Mouse (Mus musculus) CH12.LX (cell line): ENCODE results near the gene Prr5. TPM values are rescaled to one million over a fixed set of nuclear protein-coding genes. Genes with fewer than 3 reads are reported as not detected.

Source experiments
- DNase-seq: peaks from one replicate; pipeline ENCODE4 v3.0.0-alpha.2; 2013; ENCODE audit errors: extremely low read depth
- H3K27ac ChIP-seq: 2 replicates; pipeline ENCODE4 v1.5.1; 2012; ENCODE audit warnings: low read depth, mild to moderate bottlenecking, control low read depth, moderate library complexity; ENCODE audit not compliant: insufficient read depth
- H3K27me3 ChIP-seq: replicated peaks from 2 replicates; pipeline ENCODE3; 2012; ENCODE audit warnings: inconsistent platforms
- H3K36me3 ChIP-seq, 2 experiments: replicated peaks in 1 of 2; 2 replicates each; pipeline versions ENCODE3 to v1.6.1; 2012; ENCODE audit warnings: inconsistent platforms in 1 of 2, low read length in 1 of 2, mild to moderate bottlenecking in 1 of 2, mixed read lengths in 1 of 2, moderate library complexity in 1 of 2; ENCODE audit not compliant: control insufficient read depth in 1 of 2, insufficient read depth in 1 of 2
- H3K4me1 ChIP-seq, 2 experiments: 2 replicates each; pipeline ENCODE4 v1.6.1; 2012; ENCODE audit warnings: inconsistent platforms in 1 of 2, moderate library complexity in 1 of 2; ENCODE audit not compliant: insufficient read depth in 2 of 2, control insufficient read depth in 1 of 2
- H3K4me2 ChIP-seq: 2 replicates; pipeline ENCODE4 v1.6.1; 2012; ENCODE audit warnings: low read depth, mild to moderate bottlenecking, control low read depth; ENCODE audit not compliant: poor library complexity, insufficient read depth, severe bottlenecking
- H3K4me3 ChIP-seq, 3 experiments: fragments of 150-350 bp in 1 of 3; sonication (generic) in 1 of 3; replicated peaks in 1 of 3; 2 replicates each; pipeline versions ENCODE3 to v1.5.1; 2011 to 2012; ENCODE audit warnings: low read depth in 2 of 3, low read length in 2 of 3, mild to moderate bottlenecking in 2 of 3, moderate library complexity in 2 of 3, control low read depth in 1 of 3, improper control_type of control experiment in 1 of 3, inconsistent platforms in 1 of 3, mixed read lengths in 1 of 3; ENCODE audit not compliant: poor library complexity in 1 of 3
- H3K79me2 ChIP-seq: replicated peaks from 2 replicates; pipeline ENCODE4 v1.6.1; 2012; ENCODE audit warnings: mild to moderate bottlenecking, moderate library complexity; ENCODE audit not compliant: control insufficient read depth, poor library complexity, insufficient read depth, severe bottlenecking; ENCODE audit errors: extremely low read depth
- H3K9ac ChIP-seq: 2 replicates; pipeline ENCODE4 v1.6.1; 2012; ENCODE audit warnings: low read depth, mild to moderate bottlenecking, control low read depth, moderate library complexity; ENCODE audit not compliant: insufficient read depth
- H3K9me3 ChIP-seq: replicated peaks from 2 replicates; pipeline ENCODE3; 2012; ENCODE audit warnings: low read length, inconsistent platforms, mixed read lengths
- BHLHE40 ChIP-seq: IDR thresholded peaks from 2 replicates; pipeline ENCODE4 v1.6.1; 2011; ENCODE audit warnings: mild to moderate bottlenecking, low read depth, low read length, improper control_type of control experiment
- CHD1 ChIP-seq: IDR thresholded peaks from 2 replicates; pipeline ENCODE4 v1.6.1; 2012; ENCODE audit warnings: low read depth, low read length, improper control_type of control experiment, inconsistent platforms
- CTCF ChIP-seq, 2 experiments: IDR thresholded peaks in 1 of 2; conservative IDR thresholded peaks in 1 of 2; 2 replicates each; pipeline ENCODE4 v1.5.1; 2011 to 2012; ENCODE audit warnings: low read depth in 2 of 2, low read length in 2 of 2, improper control_type of control experiment in 1 of 2, inconsistent platforms in 1 of 2, mild to moderate bottlenecking in 1 of 2, moderate library complexity in 1 of 2
- E2F4 ChIP-seq: IDR thresholded peaks from 2 replicates; pipeline ENCODE4 v1.6.1; 2011; ENCODE audit warnings: low read depth, low read length, improper control_type of control experiment; ENCODE audit not compliant: insufficient replicate concordance
- ELF1 ChIP-seq: IDR thresholded peaks from 2 replicates; pipeline ENCODE4 v1.6.1; 2014; ENCODE audit warnings: low read depth, mild to moderate bottlenecking, inconsistent platforms, low read length, improper control_type of control experiment
- EP300 ChIP-seq: IDR thresholded peaks from 2 replicates; pipeline ENCODE4 v1.6.1; 2011; ENCODE audit warnings: low read length, improper control_type of control experiment
- GABPA ChIP-seq: IDR thresholded peaks from 2 replicates; pipeline ENCODE4 v1.6.1; 2012; ENCODE audit warnings: low read depth, low read length, improper control_type of control experiment, inconsistent platforms; ENCODE audit not compliant: insufficient replicate concordance
- MAZ ChIP-seq: IDR thresholded peaks from 2 replicates; pipeline ENCODE4 v1.6.1; 2012; ENCODE audit warnings: low read depth, mild to moderate bottlenecking, inconsistent platforms, low read length, improper control_type of control experiment, moderate library complexity
- NELFE ChIP-seq: IDR thresholded peaks from 2 replicates; pipeline ENCODE4 v1.6.1; 2011; ENCODE audit warnings: low read depth, low read length, improper control_type of control experiment
- RAD21 ChIP-seq: IDR thresholded peaks from 2 replicates; pipeline ENCODE4 v1.6.1; 2011; ENCODE audit warnings: low read depth, mild to moderate bottlenecking, low read length, improper control_type of control experiment, moderate library complexity
- RCOR1 ChIP-seq: conservative IDR thresholded peaks from 2 replicates; pipeline ENCODE4 v1.6.1; 2012; ENCODE audit warnings: low read depth, mild to moderate bottlenecking, inconsistent platforms, low read length, improper control_type of control experiment
- SMC3 ChIP-seq: IDR thresholded peaks from 2 replicates; pipeline ENCODE4 v1.6.1; 2011; ENCODE audit warnings: low read depth, low read length, improper control_type of control experiment
- TCF12 ChIP-seq: IDR thresholded peaks from 2 replicates; pipeline ENCODE4 v1.6.1; 2014; ENCODE audit warnings: low read depth, mild to moderate bottlenecking, inconsistent platforms, low read length, improper control_type of control experiment
- USF1 ChIP-seq: IDR thresholded peaks from 2 replicates; pipeline ENCODE4 v1.6.1; 2014; ENCODE audit warnings: low read depth, mild to moderate bottlenecking, inconsistent platforms, low read length, improper control_type of control experiment
- USF2 ChIP-seq: conservative IDR thresholded peaks from 2 replicates; pipeline ENCODE4 v1.6.1; 2011; ENCODE audit warnings: low read depth, low read length, improper control_type of control experiment
- ZNF384 ChIP-seq: IDR thresholded peaks from 2 replicates; pipeline ENCODE4 v1.6.1; 2012; ENCODE audit warnings: low read depth, low read length, improper control_type of control experiment, inconsistent platforms
- dilution Hi-C: fragments of 300-500 bp; cut with MboI; formaldehyde crosslinking; loops from 2 replicates; pipeline ENCODE4 v1.14.3; 2020; ENCODE audit warnings: low sequenced_read_pairs; ENCODE audit not compliant: extremely low pct_unique_long_range_greater_than_20kb, extremely low pct_ligation_motif_present
- in situ Hi-C: fragments of 300-500 bp; cut with MboI; formaldehyde crosslinking; loops from 3 replicates; pipeline ENCODE4 v1.14.3; 2019; ENCODE audit warnings: low sequenced_read_pairs, low pct_ligation_motif_present, low pct_unique_long_range_greater_than_20kb, mixed read lengths
- polyA plus RNA-seq: library from polyadenylated mRNA; unstranded; fragments of >175 nt; gene quantifications from 2 replicates; pipeline ENCODE4 v1.2.1, GENCODE M21; 2012; ENCODE audit warnings: low read depth; ENCODE audit not compliant: insufficient read length
- total RNA-seq, 2 experiments: library from RNA; depleted of rRNA; stranded (reverse); fragments of 300-350 nt in 1 of 2; fragments of >200 nt in 1 of 2; gene quantifications; 2 replicates each; pipeline ENCODE4 v1.2.3; 2012 to 2014

The Prr5 gene
- total and polyA plus RNA-seq, 3 experiments: 11.6 to 68.2 (median 19.7) TPM

DNA sequence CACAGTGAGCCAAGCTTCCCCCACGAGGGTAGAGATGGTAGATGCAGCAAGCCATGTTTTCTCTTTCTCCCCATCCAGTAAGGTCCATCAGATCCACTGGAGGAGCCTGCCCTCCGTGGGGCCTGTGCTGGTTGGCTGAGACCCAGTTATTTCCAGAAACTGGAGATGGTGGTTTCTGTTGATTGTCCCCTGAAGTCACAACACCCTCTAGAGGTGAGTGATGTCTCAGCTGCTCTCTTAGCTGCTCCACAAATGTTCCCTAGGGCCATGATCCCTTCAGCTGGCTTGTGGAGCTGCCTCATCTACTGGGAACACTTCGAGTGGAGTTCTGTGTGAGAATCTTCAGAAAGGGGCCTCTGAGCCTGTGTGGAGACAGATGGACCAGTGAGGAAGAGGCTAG is 49.4 kb downstream of the Prr5 start:
- Histone ChIP-seq H3K79me2 (no peaks in the 10 kb centered on the region), H3K9ac (no peak overlapping the region), H3K27me3 (peaks cover 39% of the 10 kb centered on the region), H3K4me2 (no peak overlapping the region), H3K4me1 (peaks cover 7 to 25% of the 10 kb centered on the region in 2 experiments), H3K27ac (no peak overlapping the region), H3K4me3 (no peak overlapping the region), H3K36me3 (no peaks in the 10 kb centered on the region), H3K9me3 (peaks cover 3% of the 10 kb centered on the region)
- dilution Hi-C loops (no loop called here), in situ Hi-C loops (no loop called here)
- no peak for DNase-seq
- TF ChIP-seq SMC3 (0 out of 2 replicates have a peak, but pooled peaks have one; percentile 12), USF1 (no peak), CTCF (conservative IDR thresholded peaks at IDR 0.05 in 1 of 2, IDR thresholded peaks at IDR 0.05 in 1 of 2; ENCODE audit: low read depth in 2 of 2, low read length in 2 of 2) (peak in 1 of 2 experiments; percentile 50; a peak in 2 of 4 replicates), MAZ (no peak), ELF1 (no peak), USF2 (no peak), RAD21 (peak; percentile 26)

DNA sequence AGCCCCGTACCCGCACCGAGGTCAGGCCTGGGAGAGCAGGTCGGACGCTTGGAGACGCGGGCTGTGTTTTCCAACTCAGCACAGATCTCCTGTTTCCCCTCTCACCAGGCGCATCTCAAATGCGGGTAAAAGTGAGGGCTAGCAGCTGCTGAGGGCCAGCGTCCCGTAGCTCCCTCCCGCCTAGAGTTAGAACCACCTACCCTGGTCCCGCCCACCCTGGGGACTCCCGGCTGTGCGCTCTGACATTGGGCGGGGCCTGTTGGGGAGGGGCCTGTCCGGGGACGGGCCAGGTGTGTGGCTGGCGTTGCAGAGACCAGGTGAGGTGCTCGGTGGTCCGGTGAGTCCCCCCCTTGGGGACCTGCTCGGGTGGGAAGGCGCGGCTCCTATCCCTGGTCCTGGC is 50.4 kb downstream of the Prr5 start, which contains the start of gene Arhgap8:
TSS of gene Arhgap8 (plus strand) at position 262 of the 400 bp plus-strand sequence.
- dilution Hi-C loops: no loop called here
- Histone ChIP-seq H3K36me3 (no peaks in the 10 kb centered on the region), H3K27ac (no peak within 1 kb of the TSS), H3K27me3 (peaks cover 34% of the 10 kb centered on the region), H3K9me3 (peaks cover 3% of the 10 kb centered on the region), H3K4me1 (peaks cover 7 to 25% of the 10 kb centered on the region in 2 experiments), H3K9ac (no peak within 1 kb of the TSS), H3K79me2 (no peaks in the 10 kb centered on the region)
- no peak for DNase-seq
- TF ChIP-seq RCOR1 (no peak), CHD1 (no peak), E2F4 (no peak), ZNF384 (no peak), MAZ (no peak), TCF12 (no peak), GABPA (no peak), NELFE (no peak), BHLHE40 (no peak), EP300 (no peak), RAD21 (no peak), ELF1 (no peak)
- TF ChIP-seq, all 38 proteins: peak for 0
- Histone ChIP-seq H3K4me2 (peak within 1 kb of the TSS; percentile 45), H3K4me3 (no peak within 1 kb of the TSS)
- in situ Hi-C loops: no loop called here
